Mouse (Mus musculus) megakaryocyte, embryonic 14.5 days (primary cell): ENCODE measurements around the gene Fam217b.

Experiments
- FLI1 ChIP-seq: IDR thresholded peaks from 2 replicates; pipeline ENCODE4 v1.6.1; 2012; ENCODE audit warnings: low read length, inconsistent platforms, mixed read lengths
- GATA1 ChIP-seq: IDR thresholded peaks from 3 replicates; pipeline ENCODE4 v1.6.1; 2012; ENCODE audit warnings: mixed read lengths, low read length, inconsistent platforms, borderline replicate concordance

DNA sequence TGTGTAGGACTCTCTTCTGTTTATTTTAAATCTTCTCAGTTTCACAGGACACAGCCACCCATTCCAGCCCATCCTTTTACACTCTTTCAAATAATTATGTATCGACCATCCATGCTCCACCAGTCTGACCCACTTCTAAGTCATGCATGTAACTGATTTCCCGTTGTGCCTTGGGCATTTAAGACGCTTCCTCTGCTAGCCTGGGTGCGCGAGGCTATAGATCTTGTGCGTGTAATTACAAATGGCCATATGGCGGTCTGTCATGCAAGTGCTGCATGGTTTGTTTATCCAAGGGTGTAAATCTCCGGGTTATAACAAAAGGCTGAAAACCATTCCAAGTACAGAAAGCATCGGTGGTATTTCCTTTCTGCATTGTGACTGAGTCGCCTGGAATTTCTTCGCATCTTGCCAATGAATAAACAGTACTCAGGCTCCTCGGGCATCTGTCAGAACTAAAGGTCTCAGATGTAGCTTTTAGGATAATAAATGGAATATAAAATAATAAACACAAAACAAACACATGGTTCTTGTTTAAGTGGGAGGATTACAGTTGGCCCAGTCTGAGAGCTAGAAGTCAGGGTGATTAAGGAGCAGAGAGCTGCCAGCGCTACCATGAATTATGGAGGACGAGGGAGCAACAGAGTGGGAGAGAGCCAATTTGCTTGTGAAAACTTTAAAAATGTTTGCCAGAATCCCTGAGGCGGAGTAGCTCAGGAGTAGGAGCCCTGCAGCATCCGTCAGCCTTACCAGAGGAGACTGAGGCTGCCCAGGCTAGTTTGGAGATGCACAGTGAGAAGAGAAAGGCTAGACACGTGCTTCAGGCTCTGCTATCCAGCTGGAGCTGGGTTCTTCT, 40.6 kb downstream of the Fam217b start:
- TF ChIP-seq GATA1 (no peak), FLI1 (no peak)
